Mouse (Mus musculus) ES-E14 (cell line): ENCODE results near the gene Sqor. TPM values are rescaled to one million over a fixed set of nuclear protein-coding genes. Genes with fewer than 3 reads are reported as not detected.

Experiments used
- DNase-seq: peaks from one replicate; pipeline ENCODE4 v3.0.0-alpha.2; 2013; ENCODE audit warnings: low read depth, low spot score
- H3K27ac ChIP-seq: 2 replicates; pipeline ENCODE4 v1.5.1; 2012; ENCODE audit warnings: low read depth, mild to moderate bottlenecking, low read length, moderate library complexity, mixed read lengths; ENCODE audit not compliant: poor library complexity, insufficient read depth, severe bottlenecking
- H3K36me3 ChIP-seq: 2 replicates; pipeline ENCODE4 v1.6.1; 2012; ENCODE audit warnings: mild to moderate bottlenecking, low read length, moderate library complexity, mixed read lengths; ENCODE audit not compliant: control insufficient read depth, poor library complexity, insufficient read depth, severe bottlenecking
- H3K4me1 ChIP-seq, 2 experiments: fragments of 150-350 bp in 1 of 2; sonication (generic) in 1 of 2; 2 replicates each; pipeline ENCODE4 v1.6.1; 2012; ENCODE audit warnings: low read length in 2 of 2, mild to moderate bottlenecking in 1 of 2, mixed read lengths in 1 of 2; ENCODE audit not compliant: control insufficient read depth in 2 of 2, insufficient read depth in 2 of 2, poor library complexity in 1 of 2
- H3K4me3 ChIP-seq, 2 experiments: fragments of 150-350 bp in 1 of 2; sonication (generic) in 1 of 2; 2 replicates each; pipeline ENCODE4 v1.5.1; 2012; ENCODE audit warnings: low read length in 2 of 2, low read depth in 1 of 2, mild to moderate bottlenecking in 1 of 2, mixed read lengths in 1 of 2; ENCODE audit not compliant: insufficient read depth in 1 of 2, poor library complexity in 1 of 2, severe bottlenecking in 1 of 2
- H3K9ac ChIP-seq: 2 replicates; pipeline ENCODE4 v1.6.1; 2012; ENCODE audit warnings: low read depth, mild to moderate bottlenecking, low read length, mixed read lengths; ENCODE audit not compliant: poor library complexity, insufficient read depth, severe bottlenecking
- H3K9me3 ChIP-seq: fragments of 150-350 bp; sonication (generic); 2 replicates; pipeline ENCODE4 v1.6.1; 2012; ENCODE audit warnings: low read depth, mild to moderate bottlenecking, low read length; ENCODE audit not compliant: control insufficient read depth, insufficient read depth
- CHD2 ChIP-seq: IDR thresholded peaks from 2 replicates; pipeline ENCODE4 v1.6.1; 2014; ENCODE audit warnings: mild to moderate bottlenecking, low read depth, low read length, inconsistent platforms
- HCFC1 ChIP-seq: IDR thresholded peaks from 2 replicates; pipeline ENCODE4 v1.6.1; 2012; ENCODE audit warnings: low read length, inconsistent platforms, borderline replicate concordance; ENCODE audit not compliant: insufficient read depth
- MAFK ChIP-seq: IDR thresholded peaks from 2 replicates; pipeline ENCODE4 v1.6.1; 2014; ENCODE audit warnings: mild to moderate bottlenecking, low read depth, low read length, inconsistent platforms; ENCODE audit not compliant: insufficient read depth
- ZC3H11A ChIP-seq: IDR thresholded peaks from 2 replicates; pipeline ENCODE4 v1.6.1; 2012; ENCODE audit warnings: low read depth, mild to moderate bottlenecking, inconsistent platforms, low read length, borderline replicate concordance
- ZNF384 ChIP-seq: IDR thresholded peaks from 2 replicates; pipeline ENCODE4 v1.6.1; 2012; ENCODE audit warnings: low read depth, low read length, inconsistent platforms
- in situ Hi-C, 2 experiments: fragments of 600-800 bp; cut with MboI; formaldehyde crosslinking; loops; one replicate each; pipeline ENCODE4 v1.15.1; 2025; ENCODE audit warnings: low sequenced_read_pairs in 2 of 2, inconsistent platforms in 1 of 2; ENCODE audit not compliant: unreplicated experiment in 2 of 2
- total RNA-seq: library from RNA; depleted of rRNA; stranded (reverse); fragments of 300-350 nt; gene quantifications from 2 replicates; pipeline ENCODE4 v1.2.3, GENCODE M21; 2012

The Sqor gene
- total RNA-seq, 1 experiment, result 1.3 TPM

GRCm38 (mm10) chr2:122746461-122746860 lies 18.6 kb upstream of the Sqor start:
- H3K4me3 ChIP-seq, result no peak overlapping the region
- no peak overlapping the region for H3K27ac ChIP-seq
- H3K4me1 ChIP-seq, result 0 out of 4 replicates have a peak, but pooled peaks cover 0 to 2% of the 10 kb centered on the region in 2 experiments
- no peak for DNase-seq
- no peak for TF ChIP-seq ZNF384
- no peak for TF ChIP-seq HCFC1
- no peak for TF ChIP-seq CHD2
- no peak for TF ChIP-seq ZC3H11A
- TF ChIP-seq MAFK, result no peak
- H3K9ac ChIP-seq, result no peak overlapping the region
- peaks cover 4% of the 10 kb centered on the region; the same call in 1 of the 2 replicates for H3K36me3 ChIP-seq
- in situ Hi-C loops, result no loop called here
- H3K9me3 ChIP-seq, result no peaks in the 10 kb centered on the region

GRCm38 (mm10) chr2:122753739-122754343 lies 11.2 kb upstream of the Sqor start:
- Histone ChIP-seq H3K4me1 (no peaks in the 10 kb centered on the region), H3K9ac (no peak overlapping the region), H3K4me3 (no peak overlapping the region), H3K36me3 (no peaks in the 10 kb centered on the region), H3K9me3 (no peaks in the 10 kb centered on the region), H3K27ac (no peak overlapping the region)
- in situ Hi-C loops, result loop anchor here in 1 of 2 experiments (10.0 kb wide), 1 partner anchor 179 kb away; no protein-coding TSS in a partner anchor
- DNase-seq, result peak; percentile 22
- peak; percentile 39; the same call in 1 of the 2 replicates for TF ChIP-seq ZC3H11A
- TF ChIP-seq MAFK, result no peak

- in situ Hi-C loops, result loop anchor here in 1 of 2 experiments (10.0 kb wide), 1 partner anchor 185 kb away; no protein-coding TSS in a partner anchor
- no peaks in the 10 kb centered on the region for H3K9me3 ChIP-seq
- no peak for DNase-seq
- no peaks in the 10 kb centered on the region for H3K36me3 ChIP-seq
- no peak overlapping the region for H3K9ac ChIP-seq
- H3K27ac ChIP-seq, result no peak overlapping the region
- no peaks in the 10 kb centered on the region for H3K4me1 ChIP-seq
- TF ChIP-seq CHD2 (no peak), HCFC1 (no peak), MAFK (no peak), ZNF384 (no peak), ZC3H11A (no peak)
- no peak overlapping the region for H3K4me3 ChIP-seq
Measured at GRCm38 (mm10) chr2:122759791-122760190, 5.2 kb upstream of the Sqor start.

GRCm38 (mm10) chr2:122762991-122763390 lies 2.0 kb upstream of the Sqor start:
- H3K27ac ChIP-seq, result no peak overlapping the region
- H3K36me3 ChIP-seq, result no peaks in the 10 kb centered on the region
- peaks cover 0 to 2% of the 10 kb centered on the region in 2 experiments; a peak in 1 of 4 replicates for H3K4me1 ChIP-seq
- no peak for TF ChIP-seq ZC3H11A
- no peak for TF ChIP-seq ZNF384
- TF ChIP-seq MAFK, result no peak
- TF ChIP-seq HCFC1, result no peak
- in situ Hi-C loops, result no loop called here
- no peak for DNase-seq
- H3K4me3 ChIP-seq, result no peak overlapping the region
- no peaks in the 10 kb centered on the region for H3K9me3 ChIP-seq
- H3K9ac ChIP-seq, result no peak overlapping the region

- in situ Hi-C loops, result no loop called here
- H3K27ac ChIP-seq, result no peak overlapping the region
- peaks cover 0 to 2% of the 10 kb centered on the region in 2 experiments; a peak in 1 of 4 replicates for H3K4me1 ChIP-seq
- no peaks in the 10 kb centered on the region for H3K9me3 ChIP-seq
- DNase-seq, result no peak
- no peak overlapping the region for H3K4me3 ChIP-seq
- no peak overlapping the region for H3K9ac ChIP-seq
- no peak for TF ChIP-seq HCFC1
- no peak for TF ChIP-seq CHD2
- no peak for TF ChIP-seq ZNF384
- no peak for TF ChIP-seq ZC3H11A
- TF ChIP-seq MAFK, result no peak
- no peaks in the 10 kb centered on the region for H3K36me3 ChIP-seq
Measured at GRCm38 (mm10) chr2:122764526-122764925, 511 bp upstream of the Sqor start.
